Mouse (Mus musculus) cerebellum, adult 18-20 months (tissue): ENCODE measurements at regions not wholly inside any gene's neighbourhood (a gene's known extent, or its start where the extent isn't known, plus 50 kb on each side); places are given as distances from the start of the nearest gene placed in this dataset.
"Not testable (repeated sequence)": the region's sequence is repeated elsewhere in the genome, so short reads cannot be mapped to it uniquely, and the experiment has no call there.

ENCODE experiments used
- DNase-seq, 2 experiments: peaks; one replicate each; pipeline ENCODE4 v3.0.0; 2021

DNA sequence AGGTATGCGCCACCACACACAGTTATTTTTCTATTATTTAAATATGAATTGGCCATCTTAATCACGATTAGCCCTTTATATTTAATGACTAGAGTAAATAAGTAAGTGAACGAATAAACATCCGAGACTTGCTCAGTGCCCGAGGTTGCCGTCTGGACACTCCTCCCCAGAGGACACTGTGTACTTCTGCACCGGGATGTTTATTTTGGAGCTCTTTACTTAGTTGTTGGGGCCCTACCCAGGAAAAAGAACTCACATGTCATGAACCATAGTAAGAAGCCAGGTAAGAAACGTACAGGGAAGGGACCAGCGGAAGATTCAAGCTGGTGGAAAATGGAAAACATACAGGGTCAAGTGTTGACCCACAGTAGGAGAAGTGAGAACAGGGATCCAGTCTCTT, 89.0 kb downstream of the Akr1d1 start:
- no peak for DNase-seq

DNA sequence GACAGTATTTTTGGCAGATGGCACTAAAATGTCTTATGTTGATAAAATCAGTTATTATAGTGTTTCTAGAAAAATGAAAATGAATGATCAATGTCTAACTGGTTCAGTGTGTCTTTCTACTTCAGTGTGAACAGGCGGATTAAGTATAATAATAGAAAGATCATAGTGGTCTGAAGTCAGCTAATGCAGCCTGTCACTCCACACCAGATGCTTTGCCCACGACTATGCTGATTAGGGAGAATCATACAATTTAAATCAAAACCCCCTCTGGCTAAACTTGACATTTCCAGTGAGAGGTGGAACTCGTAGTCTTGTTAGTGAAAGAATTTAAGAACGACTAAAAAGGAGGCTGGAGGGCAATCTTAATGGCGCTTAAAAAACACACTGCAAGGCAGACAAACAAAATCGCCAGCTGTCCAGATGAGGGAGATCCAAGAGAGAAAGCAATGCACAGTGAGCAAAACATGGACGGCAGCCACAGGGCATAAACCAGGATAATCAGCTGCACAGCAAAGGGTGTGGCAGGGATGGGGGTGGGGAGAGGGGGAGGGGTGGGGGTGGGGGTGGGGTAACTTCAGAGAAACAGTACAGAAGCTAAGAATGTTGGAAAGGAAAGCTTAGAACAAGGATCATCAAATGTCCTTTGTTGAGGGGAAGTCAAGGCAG, 91.5 kb downstream of the Akr1d1 start:
- DNase-seq = no peak

- no peak for DNase-seq
Observed at GRCm38 (mm10) chr6:37622273-37622672, 92.3 kb downstream of the Akr1d1 start.

DNA sequence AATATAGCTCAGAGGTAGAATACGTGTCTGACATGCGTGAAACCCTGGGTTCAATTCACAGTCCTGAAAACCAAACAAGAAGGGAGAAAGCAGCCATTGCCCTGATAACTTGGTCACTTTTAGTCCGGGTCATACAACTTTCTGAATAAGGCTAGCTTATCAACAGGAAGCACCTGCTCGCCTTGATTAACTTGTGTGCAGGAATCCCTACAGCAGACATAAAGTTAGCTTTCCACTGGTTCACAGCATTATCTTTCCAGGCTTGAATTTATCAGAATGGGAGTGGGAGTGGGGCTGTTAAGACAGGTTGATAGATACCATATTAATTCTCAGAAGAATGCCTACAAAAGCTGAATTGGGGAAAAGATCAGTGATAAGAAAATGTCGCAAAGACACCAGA, 97.2 kb downstream of the Akr1d1 start:
- DNase-seq = no peak

DNA sequence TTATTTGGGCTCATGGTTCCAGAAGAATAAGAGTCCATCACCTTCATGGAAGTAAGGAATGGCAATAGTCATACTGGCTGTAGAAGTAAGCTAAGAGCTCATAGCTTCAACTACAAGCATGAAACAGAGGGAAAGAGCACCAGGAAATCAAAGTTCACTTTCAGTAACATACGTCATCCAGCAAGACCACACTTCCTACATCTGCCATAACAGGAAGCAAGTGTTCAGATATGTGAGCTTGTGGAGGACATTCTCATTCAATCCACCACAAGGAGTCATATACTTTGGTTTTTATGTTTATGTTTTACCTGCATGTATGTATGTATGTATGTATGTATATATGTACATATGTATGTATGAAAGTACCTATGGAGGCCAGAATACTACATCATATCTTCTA, 104.0 kb downstream of the Akr1d1 start:
- DNase-seq = no peak

- DNase-seq = peak; percentile 11 to 16
Observed at GRCm38 (mm10) chr6:37642066-37642465, 112.1 kb downstream of the Akr1d1 start.

DNA sequence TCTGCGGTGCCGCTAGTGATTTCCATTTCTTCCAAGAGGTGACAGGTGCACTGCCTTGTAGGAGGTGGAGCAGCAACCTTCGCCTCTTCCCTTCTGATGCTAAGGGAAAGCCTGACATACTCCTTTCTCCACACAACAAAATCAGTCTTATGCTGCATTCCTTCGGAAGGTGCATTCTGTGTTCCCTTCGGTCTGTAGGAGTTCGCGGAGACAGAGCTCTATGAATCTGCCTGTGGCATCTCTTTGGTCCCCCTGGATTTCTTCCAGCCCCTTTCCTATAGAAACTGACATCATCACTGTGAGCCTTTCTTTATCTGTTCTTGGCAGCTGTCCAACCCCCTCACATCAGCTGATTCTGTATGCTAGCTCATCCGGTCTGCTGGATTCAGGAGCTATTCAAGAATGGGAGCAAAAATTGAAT, 112.7 kb downstream of the Akr1d1 start:
- DNase-seq = peak; percentile 54 to 65

- no peak for DNase-seq
Observed at GRCm38 (mm10) chr6:37643176-37643575, 113.2 kb downstream of the Akr1d1 start.

DNA sequence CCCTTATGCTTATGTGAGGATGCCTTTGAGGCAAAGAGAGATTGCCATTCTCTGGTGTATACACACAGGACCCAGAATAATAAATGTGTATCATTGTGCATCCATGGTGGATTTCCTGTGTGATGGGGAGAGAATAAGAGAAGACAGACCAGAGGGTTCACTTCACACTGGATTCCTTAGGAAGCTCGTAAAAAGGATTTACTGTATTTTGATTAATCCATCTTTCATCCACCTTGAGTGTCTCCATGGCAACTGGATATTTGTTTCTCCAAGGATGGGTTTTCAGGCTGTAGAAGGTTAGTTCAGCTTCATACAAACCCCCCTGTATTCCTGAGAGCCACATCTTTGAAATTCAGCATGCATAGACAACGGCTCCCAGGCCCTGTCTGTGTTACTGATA, 113.7 kb downstream of the Akr1d1 start:
- DNase-seq = no peak

- DNase-seq = no peak
Observed at GRCm38 (mm10) chr6:37645551-37645950, 115.6 kb downstream of the Akr1d1 start.

DNA sequence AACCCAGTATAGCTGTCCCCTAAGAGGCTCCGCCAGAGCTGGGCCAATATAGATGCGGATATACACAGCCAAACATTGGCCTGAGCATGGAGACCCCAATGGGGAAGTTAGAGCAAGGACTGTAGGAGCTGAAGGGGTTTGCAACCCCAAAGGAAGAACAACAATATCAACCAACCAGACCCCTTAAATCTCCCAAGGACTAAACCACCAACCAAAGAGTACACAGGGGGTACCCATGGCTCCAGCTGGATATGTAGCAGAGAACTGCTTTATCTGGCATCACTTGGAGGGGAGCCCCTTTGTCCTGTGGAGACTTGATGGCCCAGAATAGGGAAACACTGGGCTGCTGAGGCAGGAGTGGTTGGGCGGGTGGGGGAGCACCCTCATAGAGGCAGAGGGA, 127.3 kb downstream of the Akr1d1 start:
- DNase-seq = not testable (repeated sequence)

- no peak for DNase-seq
Observed at GRCm38 (mm10) chr6:37658021-37658650, 128.2 kb downstream of the Akr1d1 start.

GRCm38 (mm10) chr6:37662747-37663146, 132.8 kb downstream of the Akr1d1 start:
- DNase-seq = peak in 1 of 2 experiments; percentile 9

DNA sequence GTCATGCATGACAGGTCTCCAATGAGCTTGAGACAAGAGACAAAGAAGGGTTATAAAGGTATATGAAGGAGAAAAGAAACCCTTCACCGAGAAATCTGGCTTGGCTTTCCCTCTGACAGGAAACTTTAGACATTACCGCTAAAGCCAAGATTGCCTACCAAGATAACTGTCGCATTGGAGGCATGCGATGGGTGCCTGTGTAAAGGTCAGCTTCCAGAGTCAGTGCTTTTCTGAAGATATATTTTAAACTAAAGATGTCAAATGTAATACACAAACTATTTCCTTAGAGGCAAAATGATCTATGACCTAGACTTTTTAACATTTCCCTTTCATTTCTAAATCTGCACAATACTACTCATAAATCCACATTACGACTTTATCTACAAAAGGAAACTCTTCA, 135.6 kb downstream of the Akr1d1 start:
- no peak for DNase-seq

DNA sequence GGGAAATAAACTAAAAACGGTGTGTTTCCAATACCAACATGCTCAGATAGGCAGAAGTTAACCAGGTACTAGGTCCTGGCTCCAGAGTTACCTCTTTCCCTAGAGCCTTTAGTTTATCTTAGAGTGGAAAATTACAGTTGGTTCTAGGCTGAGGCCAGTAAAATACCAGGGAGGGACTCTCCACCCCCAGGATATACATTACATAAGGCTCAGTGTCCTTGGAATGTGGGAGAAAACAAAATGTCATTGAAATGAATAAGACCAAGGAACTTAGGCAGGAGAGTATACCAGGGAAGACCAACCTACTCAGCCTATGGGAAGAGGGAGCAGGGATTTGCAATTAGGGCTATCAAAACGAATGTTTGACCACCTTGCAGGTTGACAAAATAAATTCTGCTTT, 139.4 kb downstream of the Akr1d1 start:
- no peak for DNase-seq

- DNase-seq = no peak
Observed at GRCm38 (mm10) chr6:37670701-37671100, 140.7 kb downstream of the Akr1d1 start.

- no peak for DNase-seq
Observed at GRCm38 (mm10) chr6:37679871-37680270, 149.9 kb downstream of the Akr1d1 start.

- DNase-seq = not testable (repeated sequence)
Observed at GRCm38 (mm10) chr6:37681331-37681730, 151.4 kb downstream of the Akr1d1 start.

- DNase-seq = no peak
Observed at GRCm38 (mm10) chr6:37686094-37686493, 156.1 kb downstream of the Akr1d1 start.

DNA sequence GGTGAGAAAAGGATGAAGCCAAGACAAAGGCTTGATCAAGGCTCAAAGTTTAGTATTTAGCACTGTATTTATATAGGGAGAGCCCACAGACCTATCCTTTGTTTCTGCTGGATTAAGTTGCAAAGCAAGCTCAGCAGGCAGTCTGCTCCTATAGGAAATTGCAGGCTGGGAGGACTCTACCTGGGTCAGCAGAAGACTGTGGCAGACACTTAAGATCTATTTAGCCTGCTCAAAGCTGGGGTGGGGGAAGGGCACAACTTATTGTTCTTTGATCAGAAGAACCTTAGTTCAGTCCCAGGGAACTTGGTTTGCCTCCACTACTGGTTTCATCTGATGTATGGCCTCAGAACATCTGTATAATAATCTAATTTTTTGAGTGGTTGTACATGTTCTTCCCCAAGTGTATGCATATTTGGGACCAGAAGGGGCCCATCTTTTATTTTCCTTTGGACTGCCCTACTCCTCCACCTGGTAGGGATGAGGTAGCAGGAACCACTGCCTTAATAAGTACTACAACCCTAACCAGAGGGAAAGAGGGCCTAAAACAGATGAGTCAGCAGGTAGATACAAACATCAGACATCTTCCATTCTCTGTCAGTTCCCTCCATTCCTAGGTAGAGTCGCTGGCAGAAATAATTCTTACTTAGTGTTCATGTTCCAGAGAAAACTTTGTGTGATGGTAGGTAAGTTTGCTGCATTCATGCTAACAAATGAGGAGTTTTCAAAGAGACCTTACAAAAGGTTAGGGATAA, 159.1 kb downstream of the Akr1d1 start:
- no peak for DNase-seq

DNA sequence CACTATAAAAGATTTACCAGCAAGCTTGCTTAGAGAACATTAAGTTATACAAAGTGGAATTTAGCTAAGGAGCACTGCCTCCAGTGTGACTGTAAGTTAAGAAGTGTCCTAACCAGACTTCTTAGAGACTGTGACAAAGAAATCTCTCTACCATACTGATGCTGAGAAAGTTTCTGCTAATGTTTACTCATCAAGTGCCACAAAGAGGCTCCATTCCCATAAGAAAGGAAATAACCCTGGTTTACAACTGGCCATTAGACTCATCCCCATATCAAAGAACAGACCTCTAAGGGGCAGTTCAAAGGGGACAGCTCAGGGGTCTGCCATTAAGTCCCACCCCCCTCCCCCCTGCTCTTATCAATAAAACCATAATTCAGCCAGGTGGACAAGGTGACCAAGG, 159.7 kb downstream of the Akr1d1 start:
- DNase-seq = no peak

- DNase-seq = no peak
Observed at GRCm38 (mm10) chr6:37691976-37692644, 162.1 kb downstream of the Akr1d1 start.

- no peak for DNase-seq
Observed at GRCm38 (mm10) chr6:37692758-37693157, 162.8 kb downstream of the Akr1d1 start.

- no peak for DNase-seq
Observed at GRCm38 (mm10) chr6:37696074-37696473, 166.1 kb downstream of the Akr1d1 start.
